Mouse (Mus musculus) liver, embryonic 16.5 days (tissue): ENCODE results near the gene Zfp78. TPM values are rescaled to one million over a fixed set of nuclear protein-coding genes. Genes with fewer than 3 reads are reported as not detected.

Experiments used
- ATAC-seq: fragments of 200-750 bp; cut with Nextera tagmentation; 2 replicates; pipeline ENCODE4 v1.8.0; 2017; ENCODE audit warnings: low read depth, mild to moderate bottlenecking, moderate number of reproducible peaks, moderate library complexity
- H3K27ac ChIP-seq: fragments of 300-500 bp; sonication (generic); 2 replicates; pipeline ENCODE4 v1.5.1; 2014; ENCODE audit warnings: mild to moderate bottlenecking, low read length
- H3K27me3 ChIP-seq: fragments of 300-500 bp; sonication (generic); 2 replicates; pipeline ENCODE4 v1.6.1; 2014; ENCODE audit warnings: low read depth, low read length, mixed read lengths; ENCODE audit not compliant: control insufficient read depth, insufficient read depth
- H3K36me3 ChIP-seq: fragments of 300-500 bp; sonication (generic); 2 replicates; pipeline ENCODE4 v1.6.1; 2014; ENCODE audit warnings: mild to moderate bottlenecking; ENCODE audit not compliant: control insufficient read depth, insufficient read depth
- H3K4me1 ChIP-seq: fragments of 300-500 bp; sonication (generic); 2 replicates; pipeline ENCODE4 v1.6.1; 2014; ENCODE audit warnings: low read depth, low read length, mixed read lengths; ENCODE audit not compliant: control insufficient read depth
- H3K4me2 ChIP-seq: fragments of 300-500 bp; sonication (generic); 2 replicates; pipeline ENCODE4 v1.6.1; 2014; ENCODE audit warnings: low read depth, low read length, mixed read lengths
- H3K4me3 ChIP-seq: fragments of 300-500 bp; sonication (generic); 2 replicates; pipeline ENCODE4 v1.5.1; 2014; ENCODE audit warnings: low read depth, mild to moderate bottlenecking, low read length
- H3K9ac ChIP-seq: fragments of 300-500 bp; sonication (generic); 2 replicates; pipeline ENCODE4 v1.6.1; 2014; ENCODE audit warnings: low read depth, low read length
- H3K9me3 ChIP-seq: fragments of 300-500 bp; sonication (generic); replicated peaks from 2 replicates; pipeline ENCODE4 v1.6.1; 2016; ENCODE audit warnings: low read length; ENCODE audit not compliant: control insufficient read depth
- WGBS: fragments of 180-500 bp; shearing (Covaris S2); extraction: QIAGEN DNeasy Blood & Tissue Kit; methylation state at CpG from one replicate; pipeline ENCODE4 v1.1.7; 2014; ENCODE audit not compliant: insufficient replicate concordance; 5-methylcytosine and 5-hydroxymethylcytosine counted together
- polyA plus RNA-seq: library from polyadenylated mRNA; unstranded; fragments of >200 nt; fragmentation: Nextera tagmentation; extraction: Ambion mirVana; gene quantifications from 2 replicates; pipeline ENCODE4 v1.2.1, GENCODE M21; 2015

Zfp78 gene
- polyA plus RNA-seq, 1 experiment from 2014 or later: 0.84 TPM

DNA sequence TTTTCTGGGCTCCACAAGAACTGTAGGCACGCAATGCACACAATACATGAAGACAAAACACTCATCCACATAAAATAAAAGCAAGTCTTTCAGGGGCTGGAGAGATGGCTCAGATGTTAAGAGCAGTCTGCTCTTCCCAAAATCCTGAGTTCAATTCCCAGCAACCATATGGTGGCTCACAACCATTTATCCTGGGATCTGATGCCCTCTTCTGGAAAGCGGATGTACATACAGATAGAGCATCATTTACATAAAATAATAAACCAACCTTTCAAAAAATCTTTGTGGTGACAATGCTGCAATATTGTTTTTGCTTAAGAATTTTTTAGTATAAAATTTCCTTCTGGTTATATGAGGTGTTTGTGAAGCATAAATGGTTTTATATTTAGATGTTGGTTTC lies 18.4 kb downstream of the Zfp78 start:
- Histone ChIP-seq H3K4me1 (peaks cover 18% of the 10 kb centered on the region), H3K27ac (no peak overlapping the region), H3K9ac (no peak overlapping the region), H3K36me3 (no peaks in the 10 kb centered on the region), H3K9me3 (no peaks in the 10 kb centered on the region), H3K4me3 (no peak overlapping the region), H3K4me2 (no peak overlapping the region), H3K27me3 (no peaks in the 10 kb centered on the region)
- ATAC-seq: no peak
- 73% methylated on average over 2 of the region's 2 CpGs for WGBS

DNA sequence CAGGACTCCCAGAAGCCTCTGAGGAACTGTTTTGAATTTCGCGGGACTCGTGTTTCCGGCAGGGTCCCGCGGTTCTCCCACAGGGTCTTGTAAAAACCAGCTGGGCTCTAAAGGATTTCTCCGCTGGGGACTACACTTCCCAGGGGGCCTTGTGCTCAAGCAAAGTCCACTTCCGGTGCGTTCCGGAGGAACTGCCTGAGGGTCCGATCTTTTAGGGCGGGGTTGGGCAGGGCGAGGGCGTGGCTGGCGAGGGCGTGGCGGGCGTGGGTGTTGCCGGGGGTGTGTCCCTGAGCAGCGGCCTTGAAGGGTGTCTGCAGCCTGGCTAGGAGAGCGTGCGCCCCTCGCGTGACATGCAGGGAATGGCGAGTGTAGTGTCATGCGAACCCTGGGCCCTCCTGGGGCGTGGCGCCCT lies 20.0 kb downstream of the Zfp78 start, which contains the start of gene Zfp28:
Gene Zfp28 (plus strand): TSS at position 252 of the 412 bp plus-strand sequence.
- under 1% methylated on average over 28 of the region's 28 CpGs for WGBS
- ATAC-seq: peak; percentile 95
- H3K27ac ChIP-seq: no peak within 1 kb of the TSS
- H3K36me3 ChIP-seq: no peaks in the 10 kb centered on the region
- H3K4me2 ChIP-seq: peak within 1 kb of the TSS; percentile 82
- peak within 1 kb of the TSS; percentile 55 for H3K9ac ChIP-seq
- H3K9me3 ChIP-seq: no peaks in the 10 kb centered on the region
- peaks cover 18% of the 10 kb centered on the region for H3K4me1 ChIP-seq
- no peaks in the 10 kb centered on the region for H3K27me3 ChIP-seq
- peak within 1 kb of the TSS; percentile 66 for H3K4me3 ChIP-seq

DNA sequence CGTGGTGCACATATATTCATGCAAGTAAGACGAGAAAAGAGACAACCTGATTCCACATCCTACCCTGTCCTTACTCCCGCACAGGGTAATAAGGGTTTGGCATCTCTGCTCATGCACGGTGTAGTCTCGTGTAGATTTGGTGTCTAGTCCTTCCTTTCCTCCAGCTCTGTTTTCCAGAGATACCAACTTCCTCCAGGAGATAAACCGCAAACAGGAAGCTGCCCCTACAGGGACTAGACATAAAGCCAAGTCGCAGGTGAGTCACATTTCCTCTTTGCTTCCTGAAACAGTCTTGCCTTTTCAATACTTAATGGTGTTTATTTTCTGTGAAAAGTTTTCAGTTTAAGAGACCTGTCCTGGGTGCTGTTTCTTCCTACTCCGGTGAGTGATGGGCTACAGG lies 20.9 kb downstream of the Zfp78 start:
- Histone ChIP-seq H3K36me3 (no peaks in the 10 kb centered on the region), H3K27ac (no peak overlapping the region), H3K4me3 (peak overlapping the region; percentile 66; the same call in 1 of the 2 replicates), H3K4me1 (peaks cover 18% of the 10 kb centered on the region), H3K9me3 (no peaks in the 10 kb centered on the region), H3K4me2 (peak overlapping the region; percentile 82; the same call in 1 of the 2 replicates), H3K9ac (no peak overlapping the region), H3K27me3 (no peaks in the 10 kb centered on the region)
- no peak for ATAC-seq
- 23% methylated on average over 8 of the region's 8 CpGs for WGBS

DNA sequence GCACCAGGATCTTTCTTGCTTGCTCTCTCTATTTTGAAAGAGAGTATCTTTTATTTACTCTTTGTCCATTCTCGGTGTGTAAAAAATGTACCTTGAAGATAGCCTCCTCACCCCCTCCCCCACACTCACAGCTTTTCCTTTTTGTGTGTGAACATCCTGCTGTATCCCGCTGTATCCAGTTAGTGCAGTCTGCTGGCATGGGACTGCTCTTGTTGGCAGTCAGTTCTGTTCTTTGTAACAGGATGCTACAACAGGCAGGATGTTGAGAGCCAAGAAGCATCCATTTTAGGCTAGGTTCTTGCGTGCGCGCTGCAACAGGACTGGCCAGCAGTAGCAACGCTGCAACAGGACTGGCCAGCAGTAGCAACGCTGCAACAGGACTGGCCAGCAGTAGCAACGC lies 23.9 kb downstream of the Zfp78 start:
- H3K36me3 ChIP-seq: no peaks in the 10 kb centered on the region
- H3K9me3 ChIP-seq: no peaks in the 10 kb centered on the region
- H3K4me3 ChIP-seq: no peak overlapping the region
- WGBS: 79% methylated on average over 8 of the region's 8 CpGs
- peaks cover 18% of the 10 kb centered on the region for H3K4me1 ChIP-seq
- H3K27me3 ChIP-seq: no peaks in the 10 kb centered on the region
- ATAC-seq: no peak
- no peak overlapping the region for H3K27ac ChIP-seq
- no peak overlapping the region for H3K9ac ChIP-seq
- H3K4me2 ChIP-seq: no peak overlapping the region

DNA sequence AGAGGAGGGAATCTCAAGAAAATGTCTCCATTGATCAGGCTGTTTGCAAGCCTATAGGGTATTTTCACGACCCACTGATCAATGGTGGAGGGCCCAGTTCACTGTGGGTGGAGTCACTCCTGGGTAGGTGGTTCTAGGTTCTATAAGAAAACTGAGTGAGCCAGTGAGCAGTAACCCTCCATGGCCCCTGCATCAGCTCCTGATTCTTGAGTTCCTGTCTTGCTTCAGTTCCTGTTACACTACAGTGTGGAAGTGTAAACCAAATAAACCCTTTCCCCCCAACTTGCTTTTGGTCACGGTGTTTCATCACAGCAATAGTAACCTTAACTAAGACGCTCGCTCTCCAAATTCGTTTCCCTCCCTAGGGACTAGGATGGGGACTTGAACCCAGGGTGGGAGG lies 25.9 kb downstream of the Zfp78 start:
- Histone ChIP-seq H3K9me3 (no peaks in the 10 kb centered on the region), H3K36me3 (no peaks in the 10 kb centered on the region), H3K4me1 (peaks cover 1% of the 10 kb centered on the region), H3K4me2 (no peak overlapping the region), H3K27me3 (no peaks in the 10 kb centered on the region), H3K4me3 (no peak overlapping the region), H3K9ac (no peak overlapping the region), H3K27ac (no peak overlapping the region)
- 67% methylated on average over 5 of the region's 5 CpGs for WGBS
- no peak for ATAC-seq

DNA sequence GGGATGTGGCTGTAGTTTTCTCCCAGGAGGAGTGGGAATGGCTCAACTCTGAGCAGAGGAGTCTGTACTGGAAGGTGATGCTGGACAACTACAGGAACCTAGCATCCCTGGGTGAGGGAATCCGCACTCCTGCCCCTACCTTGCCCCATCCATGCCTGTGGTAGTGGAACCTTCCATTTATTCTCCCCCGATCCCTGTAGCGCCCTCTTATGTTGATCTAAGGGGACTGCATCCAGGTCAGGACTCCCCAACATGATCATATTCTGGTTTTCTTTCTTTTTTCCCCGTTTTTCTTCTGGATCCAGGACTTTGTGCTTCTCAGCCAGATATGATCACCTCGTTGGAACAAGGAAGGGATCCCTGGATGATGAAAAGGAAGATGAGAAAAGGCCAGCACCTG lies 26.4 kb downstream of the Zfp78 start:
- no peak for ATAC-seq
- H3K36me3 ChIP-seq: no peaks in the 10 kb centered on the region
- no peak overlapping the region for H3K4me3 ChIP-seq
- no peak overlapping the region for H3K4me2 ChIP-seq
- WGBS: 53% methylated on average over 5 of the region's 5 CpGs
- no peak overlapping the region for H3K27ac ChIP-seq
- H3K9ac ChIP-seq: no peak overlapping the region
- H3K4me1 ChIP-seq: no peaks in the 10 kb centered on the region
- no peaks in the 10 kb centered on the region for H3K27me3 ChIP-seq
- H3K9me3 ChIP-seq: no peaks in the 10 kb centered on the region

DNA sequence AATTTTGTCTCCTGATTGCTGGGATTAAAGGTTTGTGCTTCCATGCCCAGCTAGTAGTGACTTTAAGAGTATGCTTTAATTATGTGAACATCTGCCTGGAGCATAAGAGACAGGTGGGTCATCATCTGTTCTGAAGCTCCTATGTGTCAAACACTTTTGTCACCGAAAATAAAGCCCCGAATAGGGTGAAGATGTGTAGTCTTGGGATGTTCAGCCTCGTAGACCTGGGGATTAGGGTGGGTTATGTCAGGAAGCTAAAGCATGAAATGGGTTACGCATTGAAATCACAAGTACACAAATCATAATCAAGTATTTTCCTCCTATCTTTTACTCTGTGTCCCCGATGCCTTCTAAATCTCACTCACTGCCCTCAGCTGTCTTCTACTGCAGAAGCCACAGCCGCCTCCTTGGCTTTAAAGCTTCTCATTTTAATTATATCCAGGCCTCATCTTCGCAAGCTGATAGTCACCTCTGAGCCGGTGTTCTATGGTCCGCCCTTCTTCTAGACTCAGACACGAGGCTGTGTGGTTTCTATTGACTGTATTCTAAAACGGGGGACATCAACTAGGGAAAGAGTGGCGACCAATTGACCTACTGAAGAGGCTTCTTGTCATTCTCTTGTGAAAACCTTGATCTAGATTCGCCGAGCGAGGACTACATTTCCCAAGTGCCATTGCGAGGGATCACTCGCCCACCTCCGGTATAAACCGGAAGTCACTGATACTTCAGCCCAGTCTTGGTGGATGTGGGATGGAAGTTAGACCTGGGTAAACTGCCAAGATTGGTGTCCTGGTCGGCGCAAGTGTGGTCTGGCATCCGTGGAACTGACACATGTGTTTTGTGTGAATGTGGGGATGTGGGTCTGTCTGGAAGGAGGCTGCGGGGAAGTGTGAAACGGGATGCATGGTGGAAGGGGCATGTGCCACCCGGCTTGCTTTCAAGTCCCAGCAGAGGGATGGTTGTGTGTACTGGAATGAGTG lies 35.2 kb downstream of the Zfp78 start, which contains the start of gene Smim17:
Gene Smim17 (plus strand): TSS at position 720 of the 980 bp plus-strand sequence.
- 0 out of 2 replicates have a peak within 1 kb of the TSS, but pooled peaks have one; percentile 33 for H3K9ac ChIP-seq
- H3K4me2 ChIP-seq: peak within 1 kb of the TSS; percentile 64
- H3K27me3 ChIP-seq: no peaks in the 10 kb centered on the region
- ATAC-seq: 0 out of 2 replicates have a peak, but pooled peaks have one; percentile 30
- H3K36me3 ChIP-seq: no peaks in the 10 kb centered on the region
- H3K27ac ChIP-seq: no peak within 1 kb of the TSS
- peak within 1 kb of the TSS; percentile 57 for H3K4me3 ChIP-seq
- WGBS: 22% methylated on average over 25 of the region's 25 CpGs
- H3K9me3 ChIP-seq: no peaks in the 10 kb centered on the region
- H3K4me1 ChIP-seq: peaks cover 3% of the 10 kb centered on the region

DNA sequence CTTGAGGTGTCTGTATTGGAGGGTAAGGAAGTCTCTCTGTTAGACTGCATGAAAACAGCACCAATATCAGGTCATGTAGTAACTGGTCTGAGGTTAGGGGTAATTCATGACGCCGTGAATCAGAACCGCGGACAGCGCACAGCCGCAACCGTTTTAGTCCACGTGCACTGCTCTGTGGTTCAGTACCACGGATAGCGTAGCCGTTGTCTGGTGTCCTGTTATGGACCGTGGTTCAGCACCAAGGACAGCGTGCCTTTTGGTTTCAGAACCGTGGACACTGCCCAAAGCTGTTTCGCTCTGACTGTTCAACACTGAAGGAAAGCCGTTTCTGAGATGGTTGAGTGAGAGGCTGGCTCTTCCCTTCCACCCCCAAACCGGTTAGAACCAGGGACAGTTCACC lies 47.0 kb downstream of the Zfp78 start, which contains the start of gene Gm20715:
Gene Gm20715 (plus strand): TSS at position 235 of the 400 bp plus-strand sequence.
- H3K27ac ChIP-seq: no peak within 1 kb of the TSS
- no peak within 1 kb of the TSS for H3K4me3 ChIP-seq
- no peaks in the 10 kb centered on the region for H3K27me3 ChIP-seq
- WGBS: 1% methylated on average over 17 of the region's 17 CpGs
- H3K36me3 ChIP-seq: no peaks in the 10 kb centered on the region
- no peak within 1 kb of the TSS for H3K9ac ChIP-seq
- H3K4me2 ChIP-seq: no peak within 1 kb of the TSS
- H3K9me3 ChIP-seq: no peaks in the 10 kb centered on the region
- no peaks in the 10 kb centered on the region for H3K4me1 ChIP-seq
- ATAC-seq: peak; percentile 85
